Mouse (Mus musculus): ENCODE results near the gene Eno1.

The Eno1 gene

GRCm38 (mm10) chr4:150240381-150240886 lies 3.9 kb downstream of the Eno1 start:
- in situ Hi-C loops (cut with MboI; ENCODE audit: low pct_unique_long_range_greater_than_20kb in 1 of 2, low sequenced_read_pairs in 2 of 2, unreplicated experiment in 1 of 2), result no loop called here

GRCm38 (mm10) chr4:150241708-150242107 lies 5.2 kb downstream of the Eno1 start:
- in situ Hi-C loops (cut with MboI; ENCODE audit: low pct_unique_long_range_greater_than_20kb in 1 of 2, low sequenced_read_pairs in 2 of 2, unreplicated experiment in 1 of 2), result no loop called here

DNA sequence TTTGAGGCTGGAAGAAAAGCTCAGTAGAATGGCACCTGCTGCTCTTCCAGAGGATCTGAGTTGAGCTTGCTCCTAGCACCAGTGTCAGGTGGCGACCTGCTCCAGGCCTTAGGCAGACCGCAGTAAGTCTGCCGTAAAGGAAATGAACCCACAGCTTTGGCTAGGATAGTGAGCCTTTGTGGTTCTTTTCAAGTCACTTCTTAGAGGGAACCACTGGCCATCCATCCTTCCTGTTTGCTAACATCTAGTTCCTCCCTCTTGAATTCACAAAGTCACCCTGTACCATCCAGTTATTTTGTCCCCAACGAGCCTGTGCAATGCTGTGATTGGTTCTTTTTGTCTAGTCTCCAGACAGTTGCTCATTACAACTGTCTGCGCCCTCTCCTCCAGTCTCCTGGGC lies 6.2 kb downstream of the Eno1 start:
- in situ Hi-C loops (cut with MboI; ENCODE audit: low pct_unique_long_range_greater_than_20kb in 1 of 2, low sequenced_read_pairs in 2 of 2, unreplicated experiment in 1 of 2), result no loop called here

DNA sequence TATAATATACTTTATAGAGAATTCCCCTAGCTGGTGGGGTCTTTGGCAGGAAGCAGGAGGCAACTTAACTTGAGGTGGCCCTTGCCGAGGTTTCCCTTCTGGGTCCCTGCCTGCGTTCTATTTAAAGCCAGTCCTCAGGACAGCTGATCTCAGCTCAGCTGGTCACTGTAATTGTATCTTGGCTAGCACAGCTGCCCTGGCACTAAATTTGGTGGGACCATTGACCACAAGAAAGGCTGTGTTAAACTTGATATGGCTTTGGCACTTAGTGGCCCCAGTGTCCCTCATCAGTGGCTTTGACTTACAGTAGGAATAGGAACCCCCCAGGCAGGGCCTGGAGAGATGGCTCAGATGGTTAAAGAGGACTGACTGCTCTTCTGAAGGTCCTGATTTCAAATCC lies 9.4 kb downstream of the Eno1 start:
- in situ Hi-C loops (cut with MboI; ENCODE audit: low pct_unique_long_range_greater_than_20kb in 1 of 2, low sequenced_read_pairs in 2 of 2, unreplicated experiment in 1 of 2), result no loop called here

DNA sequence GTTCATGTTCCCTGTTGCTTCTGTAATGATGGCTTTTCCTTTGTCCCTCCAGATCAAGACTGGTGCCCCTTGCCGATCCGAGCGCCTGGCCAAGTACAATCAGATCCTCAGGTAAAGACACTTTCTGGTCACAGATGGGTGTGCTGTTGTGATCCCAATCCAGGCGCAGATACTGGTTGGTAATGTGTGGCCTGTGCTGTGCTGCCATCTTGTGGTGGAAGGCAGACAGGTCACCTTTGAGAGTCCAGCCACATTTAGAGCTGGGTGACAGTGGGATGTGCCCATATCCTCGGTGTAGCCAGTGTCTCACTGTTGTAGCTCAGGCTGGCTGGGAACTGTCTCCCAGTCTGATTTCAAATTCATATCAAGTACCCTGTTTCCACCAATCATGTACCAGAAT lies 11.5 kb downstream of the Eno1 start:
- in situ Hi-C loops (cut with MboI; ENCODE audit: low pct_unique_long_range_greater_than_20kb in 1 of 2, low sequenced_read_pairs in 2 of 2, unreplicated experiment in 1 of 2), result no loop called here

- in situ Hi-C loops (cut with MboI; ENCODE audit: low pct_unique_long_range_greater_than_20kb in 1 of 2, low sequenced_read_pairs in 2 of 2, unreplicated experiment in 1 of 2), result no loop called here
Measured at GRCm38 (mm10) chr4:150248917-150249316, 12.4 kb downstream of the Eno1 start.

DNA sequence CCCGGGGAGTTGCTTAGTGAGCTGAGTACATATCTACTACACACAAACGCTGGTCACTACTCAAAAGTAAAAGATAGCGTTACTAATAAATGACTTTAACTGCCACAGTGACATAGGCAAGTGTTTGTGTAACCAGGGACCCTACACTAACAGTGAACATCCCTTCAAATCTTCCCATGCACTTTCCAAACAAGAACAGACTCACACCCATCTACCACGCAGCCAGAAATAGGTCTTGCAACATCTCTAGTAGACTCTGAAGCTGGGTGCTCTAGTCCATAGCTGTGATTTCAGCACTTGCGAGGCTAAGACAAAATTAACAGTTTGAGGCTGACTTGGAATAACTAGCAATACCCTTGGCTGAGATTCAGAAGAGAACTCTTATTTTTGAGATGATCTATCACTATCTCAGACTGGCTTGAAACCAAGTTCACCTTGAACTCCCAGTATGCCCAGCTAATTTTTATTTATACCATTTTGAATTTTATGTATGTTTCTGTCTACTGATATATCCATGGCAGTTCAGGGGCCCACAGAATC lies 13.3 kb downstream of the Eno1 start:
- in situ Hi-C loops (cut with MboI; ENCODE audit: low pct_unique_long_range_greater_than_20kb in 1 of 2, low sequenced_read_pairs in 2 of 2, unreplicated experiment in 1 of 2), result no loop called here

DNA sequence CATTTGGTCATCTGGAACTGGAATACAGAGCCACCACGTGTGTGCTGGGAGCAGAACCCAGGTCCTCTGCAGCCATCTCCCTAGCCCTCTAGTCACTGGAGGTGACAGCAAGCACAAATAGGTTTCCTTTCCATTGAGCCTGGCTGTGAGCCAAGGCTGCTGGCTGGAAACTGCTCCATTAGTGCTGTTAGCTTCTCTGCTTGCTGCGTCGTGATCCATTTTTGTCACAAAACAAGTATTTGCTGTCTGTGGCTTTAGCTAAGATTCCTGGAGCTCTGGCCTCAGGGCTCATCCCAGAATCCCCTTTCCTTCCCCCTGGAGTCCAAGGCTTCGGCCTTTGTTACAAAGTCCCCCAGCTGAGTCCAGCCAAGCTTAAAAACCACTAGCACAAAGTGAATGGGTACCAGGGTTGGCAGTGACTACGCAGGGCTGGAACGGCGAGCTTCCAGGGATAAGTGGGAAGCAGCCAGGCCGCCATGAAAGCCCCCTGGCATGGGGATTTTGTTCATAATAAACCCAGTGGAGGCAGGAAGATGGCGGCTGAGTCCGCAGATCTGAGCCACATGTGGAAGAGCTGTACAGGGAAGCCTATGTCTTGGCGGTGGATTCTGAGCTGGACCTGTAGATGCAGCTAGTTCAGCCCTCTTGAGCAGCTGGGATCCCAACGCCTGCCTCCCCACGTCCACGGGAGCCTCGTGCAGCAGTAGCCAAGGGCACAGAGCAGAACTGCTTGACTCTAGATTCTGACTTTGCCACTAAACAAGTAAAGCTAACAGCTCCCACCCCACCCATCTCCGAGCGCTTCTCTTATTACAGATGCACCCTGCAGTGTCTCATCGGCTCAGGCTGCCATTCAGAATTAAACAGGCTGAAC lies 14.3 kb downstream of the Eno1 start:
- in situ Hi-C loops (cut with MboI; ENCODE audit: low pct_unique_long_range_greater_than_20kb in 1 of 2, low sequenced_read_pairs in 2 of 2, unreplicated experiment in 1 of 2), result no loop called here

- in situ Hi-C loops (cut with MboI; ENCODE audit: low pct_unique_long_range_greater_than_20kb in 1 of 2, low sequenced_read_pairs in 2 of 2, unreplicated experiment in 1 of 2), result no loop called here
Measured at GRCm38 (mm10) chr4:150254416-150254815, 17.9 kb downstream of the Eno1 start.

DNA sequence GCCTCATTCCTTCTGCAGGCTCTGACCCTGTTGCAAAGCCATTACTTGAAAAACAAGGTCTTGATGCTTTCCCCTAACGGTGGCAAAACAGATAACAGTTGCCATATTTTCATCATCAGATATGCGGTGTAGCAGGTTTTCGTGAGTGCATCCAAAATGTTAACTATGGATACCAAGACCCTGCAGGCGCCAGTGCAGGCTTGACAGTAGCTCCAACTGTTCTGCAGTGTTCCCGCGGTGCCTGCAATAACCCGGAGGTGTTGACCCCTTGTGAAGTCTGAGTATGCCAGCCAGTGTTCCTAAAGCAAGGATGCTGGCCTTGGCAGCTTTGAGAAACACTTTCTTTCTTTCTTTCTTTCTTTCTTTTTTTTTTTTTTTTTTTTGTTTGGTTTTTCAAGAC lies 18.7 kb downstream of the Eno1 start:
- in situ Hi-C loops (cut with MboI; ENCODE audit: low pct_unique_long_range_greater_than_20kb in 1 of 2, low sequenced_read_pairs in 2 of 2, unreplicated experiment in 1 of 2), result no loop called here

DNA sequence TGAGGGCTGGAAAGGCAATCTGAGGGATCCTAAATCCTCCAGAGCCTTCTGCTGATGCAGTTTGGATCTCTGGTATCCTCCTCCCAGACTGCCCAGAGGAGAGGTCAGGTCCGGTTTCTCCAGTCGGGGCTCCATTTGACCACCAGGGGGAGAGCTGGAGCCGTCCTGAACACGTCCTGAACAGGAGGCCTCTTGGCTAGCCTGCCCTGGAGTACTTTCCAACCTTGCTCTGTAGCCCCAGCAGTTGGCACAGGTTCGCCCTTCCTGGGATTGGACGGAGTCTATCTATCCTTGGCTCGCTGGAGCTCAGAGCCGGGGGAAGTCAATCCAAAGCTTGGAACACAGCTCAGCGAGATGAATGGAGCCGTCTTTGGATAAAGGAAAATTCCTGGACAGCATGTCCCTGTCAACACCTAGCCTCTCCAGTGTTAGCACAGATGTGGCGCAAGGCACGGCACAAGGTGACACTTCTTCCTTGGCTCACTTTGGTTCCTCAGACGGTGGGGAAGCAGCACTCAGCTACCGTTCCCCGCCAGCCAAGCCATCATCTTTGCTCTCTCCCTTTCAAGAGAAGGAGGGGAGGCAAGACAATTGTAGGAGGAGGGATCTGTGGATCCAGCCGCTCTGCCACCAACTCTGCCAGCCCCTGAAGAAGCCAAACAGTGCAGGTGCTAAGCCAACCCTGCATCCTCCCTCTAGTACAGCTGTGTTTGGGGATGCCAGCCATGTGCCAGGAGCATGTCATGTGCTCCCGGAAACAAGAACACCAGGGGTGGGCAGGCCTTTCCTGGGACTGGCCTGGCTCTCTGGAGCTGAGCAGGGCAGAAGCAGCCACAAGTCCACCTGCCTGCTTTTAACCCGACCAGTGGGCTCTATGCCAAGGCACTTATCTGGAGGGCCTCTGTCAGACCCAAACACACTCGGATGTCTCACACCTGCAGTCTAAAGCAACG lies 21.0 kb downstream of the Eno1 start:
- in situ Hi-C loops (cut with MboI; ENCODE audit: low pct_unique_long_range_greater_than_20kb in 1 of 2, low sequenced_read_pairs in 2 of 2, unreplicated experiment in 1 of 2), result no loop called here

DNA sequence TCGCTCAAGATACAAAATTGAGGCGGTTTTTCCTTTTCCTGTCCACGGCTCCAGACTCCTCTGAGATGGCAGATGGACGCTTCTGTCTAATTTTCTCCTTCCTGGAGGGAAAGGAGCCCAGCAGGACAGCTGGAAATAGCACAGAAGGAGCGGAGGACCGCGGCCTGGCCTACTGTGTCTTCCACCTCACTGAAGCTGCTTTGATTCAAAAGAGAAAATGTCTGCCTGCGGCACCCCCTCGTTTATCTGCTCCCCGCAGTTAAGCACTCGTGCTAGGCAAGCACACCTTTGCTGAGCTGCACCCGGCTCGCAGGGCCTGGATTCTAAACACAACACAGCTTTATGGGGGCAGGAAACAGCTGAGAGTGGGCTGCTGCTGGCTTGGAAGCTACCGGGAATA lies 21.9 kb downstream of the Eno1 start:
- in situ Hi-C loops (cut with MboI; ENCODE audit: low pct_unique_long_range_greater_than_20kb in 1 of 2, low sequenced_read_pairs in 2 of 2, unreplicated experiment in 1 of 2), result no loop called here

DNA sequence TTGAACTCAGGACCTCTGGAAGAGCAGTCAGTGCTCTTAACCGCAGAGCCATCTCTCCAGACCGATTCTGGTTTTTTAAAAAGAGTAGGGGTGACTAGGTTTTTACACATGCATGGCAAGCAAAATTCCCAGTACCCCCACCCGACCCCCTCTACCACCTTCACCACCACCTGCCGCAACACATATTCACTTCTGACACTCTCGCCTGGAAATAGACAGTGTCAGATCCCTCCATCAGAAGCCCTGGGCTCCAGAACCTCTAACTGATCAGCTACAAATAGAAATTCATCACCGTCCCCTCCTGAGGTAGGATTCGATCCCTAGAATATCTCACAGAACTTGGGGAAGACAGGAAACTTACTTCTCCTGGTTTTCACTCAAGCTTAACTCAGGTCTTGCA lies 23.1 kb downstream of the Eno1 start:
- in situ Hi-C loops (cut with MboI; ENCODE audit: low pct_unique_long_range_greater_than_20kb in 1 of 2, low sequenced_read_pairs in 2 of 2, unreplicated experiment in 1 of 2), result no loop called here

DNA sequence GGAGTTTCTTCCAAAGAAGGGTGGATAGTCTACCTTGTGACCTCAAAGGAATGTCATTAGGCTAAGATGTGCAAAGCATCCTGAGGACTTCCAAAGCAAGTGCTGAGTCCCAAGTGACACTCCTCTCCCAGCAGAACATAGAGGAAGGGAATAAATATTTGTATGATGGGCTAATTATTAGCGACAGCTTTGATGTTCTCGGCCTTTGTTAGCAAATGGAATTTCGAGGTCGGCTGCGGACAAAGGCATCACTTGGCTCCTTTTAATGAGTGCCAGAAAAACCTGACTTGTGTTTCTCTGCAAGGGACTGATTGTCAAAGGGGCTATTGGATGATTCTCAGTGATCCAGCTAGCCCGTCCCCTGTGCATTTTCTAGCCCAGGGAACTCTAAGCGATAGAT lies 23.6 kb downstream of the Eno1 start:
- in situ Hi-C loops (cut with MboI; ENCODE audit: low pct_unique_long_range_greater_than_20kb in 1 of 2, low sequenced_read_pairs in 2 of 2, unreplicated experiment in 1 of 2), result no loop called here

GRCm38 (mm10) chr4:150260745-150261144 lies 24.2 kb downstream of the Eno1 start:
- in situ Hi-C loops (cut with MboI; ENCODE audit: low pct_unique_long_range_greater_than_20kb in 1 of 2, low sequenced_read_pairs in 2 of 2, unreplicated experiment in 1 of 2), result no loop called here

DNA sequence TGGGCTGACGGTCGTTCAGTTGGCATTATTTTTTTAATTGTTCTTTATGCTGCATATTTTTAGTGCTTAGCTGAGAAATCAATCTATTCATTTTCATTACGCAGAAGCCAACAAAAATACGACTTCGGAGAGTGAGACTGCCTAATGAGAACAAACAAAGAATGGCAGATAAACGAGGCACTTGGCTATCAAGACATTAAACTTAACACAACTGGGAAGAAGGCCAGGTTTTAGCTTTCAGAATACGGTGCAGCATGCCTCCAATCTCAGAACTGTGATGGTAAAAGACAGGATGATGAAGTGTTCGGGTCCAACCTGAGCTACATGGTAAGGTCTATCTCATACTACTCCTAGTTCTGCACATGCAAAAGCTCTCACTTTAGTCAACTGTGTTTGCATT lies 25.8 kb downstream of the Eno1 start:
- in situ Hi-C loops (cut with MboI; ENCODE audit: low pct_unique_long_range_greater_than_20kb in 1 of 2, low sequenced_read_pairs in 2 of 2, unreplicated experiment in 1 of 2), result no loop called here

DNA sequence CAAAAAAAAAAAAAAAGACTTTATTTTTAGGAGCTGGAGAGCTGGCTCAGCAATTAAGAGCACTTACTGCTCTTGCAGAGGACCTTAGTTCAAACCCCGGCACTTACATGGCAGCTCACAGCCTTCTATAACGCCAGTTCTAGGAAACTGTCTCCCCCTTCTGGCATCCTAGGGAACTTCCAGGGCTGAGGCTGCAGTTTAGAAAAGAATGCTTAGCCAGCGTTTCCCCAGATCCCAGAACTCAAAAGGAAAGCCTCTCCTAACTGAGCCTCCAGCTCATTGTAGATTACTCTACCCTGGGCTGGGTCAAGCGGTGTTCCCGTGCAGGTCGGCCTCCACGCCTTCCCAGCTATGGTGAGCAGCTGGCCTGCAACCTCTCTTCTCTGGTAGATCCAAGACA lies 28.4 kb downstream of the Eno1 start:
- in situ Hi-C loops (cut with MboI; ENCODE audit: low pct_unique_long_range_greater_than_20kb in 1 of 2, low sequenced_read_pairs in 2 of 2, unreplicated experiment in 1 of 2), result no loop called here

GRCm38 (mm10) chr4:150265471-150265870 lies 28.9 kb downstream of the Eno1 start:
- in situ Hi-C loops (cut with MboI; ENCODE audit: low pct_unique_long_range_greater_than_20kb in 1 of 2, low sequenced_read_pairs in 2 of 2, unreplicated experiment in 1 of 2), result no loop called here

GRCm38 (mm10) chr4:150266655-150267223 lies 30.2 kb downstream of the Eno1 start:
- in situ Hi-C loops (cut with MboI; ENCODE audit: low pct_unique_long_range_greater_than_20kb in 1 of 2, low sequenced_read_pairs in 2 of 2, unreplicated experiment in 1 of 2), result no loop called here
